ENCODE assay signal across 1 mouse cellular context in genomic region chr19:42170025-42170969, GRCm38 (mm10).
TF ChIP-seq lines count a peak whose summit lies in the region.

No protein-coding gene starts in this region.

TF ChIP-seq in C2C12, 6 proteins besides CTCF, POLR2A, EP300 and RAD21 (continued from another document):
- TF ChIP-seq MYOG (IDR thresholded peaks at IDR 0.05; ENCODE audit: control insufficient read depth, extremely low read depth, insufficient read length) (no peak), MAX (IDR thresholded peaks at IDR 0.05) (no peak)
